Mouse (Mus musculus) myocyte (in vitro differentiated cells): ENCODE data around the gene Rere. TPM values are rescaled to one million over a fixed set of nuclear protein-coding genes. Genes with fewer than 3 reads are reported as not detected.

Experiments
- H3K27me3 ChIP-seq: one replicate; pipeline ENCODE4 v1.6.1; 2011; ENCODE audit not compliant: control insufficient read depth, insufficient read depth, insufficient read length
- H3K36me3 ChIP-seq: one replicate; pipeline ENCODE4 v1.6.1; 2011; ENCODE audit not compliant: control insufficient read depth, insufficient read depth
- H3K4me2 ChIP-seq: one replicate; pipeline ENCODE4 v1.6.1; 2011; ENCODE audit warnings: low read depth, control low read depth
- H3K4me3 ChIP-seq: one replicate; pipeline ENCODE4 v1.5.1; 2011; ENCODE audit warnings: mild to moderate bottlenecking, control low read depth, moderate library complexity
- H3K79me2 ChIP-seq: one replicate; pipeline ENCODE4 v1.6.1; 2011; ENCODE audit not compliant: control insufficient read depth, insufficient read depth
- H3ac ChIP-seq: one replicate; pipeline ENCODE4 v1.6.1; 2011; ENCODE audit not compliant: control insufficient read depth, insufficient read length
- CEBPB ChIP-seq: IDR thresholded peaks from 2 replicates; pipeline ENCODE4 v1.6.1; 2011; ENCODE audit warnings: mild to moderate bottlenecking, moderate library complexity; ENCODE audit not compliant: poor library complexity, insufficient read depth, severe bottlenecking
- E2F4 ChIP-seq: IDR thresholded peaks from one replicate; pipeline ENCODE4 v1.6.1; 2011; ENCODE audit warnings: mild to moderate bottlenecking, control low read depth, moderate library complexity; ENCODE audit not compliant: insufficient read depth
- MAX ChIP-seq: IDR thresholded peaks from one replicate; pipeline ENCODE4 v1.6.1; 2011; ENCODE audit warnings: low read depth, mild to moderate bottlenecking, control low read depth
- MYOD1 ChIP-seq, 3 experiments: IDR thresholded peaks; one replicate each; pipeline ENCODE4 v1.6.1; 2011; ENCODE audit warnings: control low read depth in 2 of 3, low read depth in 2 of 3, mild to moderate bottlenecking in 2 of 3, moderate library complexity in 1 of 3; ENCODE audit not compliant: insufficient read length in 2 of 3, control insufficient read depth in 1 of 3
- MYOG ChIP-seq, 3 experiments: IDR thresholded peaks; one replicate each; pipeline ENCODE4 v1.6.1; 2011; ENCODE audit warnings: control low read depth in 2 of 3, low read depth in 2 of 3, mild to moderate bottlenecking in 2 of 3; ENCODE audit not compliant: insufficient read length in 2 of 3, control insufficient read depth in 1 of 3, insufficient read depth in 1 of 3
- POLR2A ChIP-seq: IDR thresholded peaks from one replicate; pipeline ENCODE4 v1.6.1; 2011; ENCODE audit warnings: low read depth, mild to moderate bottlenecking, control low read depth, moderate library complexity; ENCODE audit not compliant: insufficient read length
- POLR2AphosphoS2 ChIP-seq: IDR thresholded peaks from one replicate; pipeline ENCODE4 v1.6.1; 2011; ENCODE audit warnings: low read depth, control low read depth; ENCODE audit not compliant: insufficient read length
- REST ChIP-seq: IDR thresholded peaks from one replicate; pipeline ENCODE4 v1.6.1; 2011; ENCODE audit warnings: mild to moderate bottlenecking, control low read depth, moderate library complexity; ENCODE audit not compliant: insufficient read depth, insufficient read length
- SRF ChIP-seq: IDR thresholded peaks from one replicate; pipeline ENCODE4 v1.6.1; 2011; ENCODE audit warnings: low read depth; ENCODE audit not compliant: control insufficient read depth, insufficient read length
- TCF12 ChIP-seq: IDR thresholded peaks from one replicate; pipeline ENCODE4 v1.6.1; 2011; ENCODE audit warnings: mild to moderate bottlenecking, control low read depth; ENCODE audit not compliant: poor library complexity, insufficient read depth, severe bottlenecking
- TCF3 ChIP-seq: IDR thresholded peaks from one replicate; pipeline ENCODE4 v1.6.1; 2011; ENCODE audit warnings: low read depth, control low read depth; ENCODE audit not compliant: insufficient read length
- USF1 ChIP-seq: IDR thresholded peaks from one replicate; pipeline ENCODE4 v1.6.1; 2011; ENCODE audit warnings: low read depth, mild to moderate bottlenecking, control low read depth, moderate library complexity
- polyA plus RNA-seq: library from polyadenylated mRNA; unstranded; fragments of >200 nt; fragmentation: generic; extraction: Trizol; gene quantifications from one replicate; pipeline ENCODE4 v1.2.1, GENCODE M21; 2012; ENCODE audit warnings: missing spikeins

Gene Rere
- polyA plus RNA-seq, 1 experiment, result 34.0 TPM

GRCm38 (mm10) chr4:150406821-150407220 is 125.4 kb downstream of the Rere start:
- H3ac ChIP-seq, result no peak overlapping the region
- H3K36me3 ChIP-seq, result peaks cover 23% of the 10 kb centered on the region
- TF ChIP-seq TCF3, result no peak
- TF ChIP-seq CEBPB, result no peak
- TF ChIP-seq MYOG (IDR thresholded peaks at IDR 0.05; ENCODE audit: control insufficient read depth in 1 of 3, insufficient read depth in 1 of 3, insufficient read length in 2 of 3, low read depth in 2 of 3), result no peak
- TF ChIP-seq POLR2A, result no peak
- TF ChIP-seq MAX, result no peak
- no peak for TF ChIP-seq USF1
- no peak for TF ChIP-seq E2F4
- TF ChIP-seq POLR2AphosphoS2, result no peak
- TF ChIP-seq MYOD1 (IDR thresholded peaks at IDR 0.05; ENCODE audit: control insufficient read depth in 1 of 3, insufficient read length in 2 of 3, low read depth in 2 of 3), result no peak
- no peak for TF ChIP-seq TCF12
- TF ChIP-seq REST, result no peak
- no peak for TF ChIP-seq SRF
- no peak overlapping the region for H3K4me2 ChIP-seq
- no peak overlapping the region for H3K4me3 ChIP-seq
- H3K79me2 ChIP-seq, result peaks cover 84% of the 10 kb centered on the region
- H3K27me3 ChIP-seq, result no peaks in the 10 kb centered on the region

DNA sequence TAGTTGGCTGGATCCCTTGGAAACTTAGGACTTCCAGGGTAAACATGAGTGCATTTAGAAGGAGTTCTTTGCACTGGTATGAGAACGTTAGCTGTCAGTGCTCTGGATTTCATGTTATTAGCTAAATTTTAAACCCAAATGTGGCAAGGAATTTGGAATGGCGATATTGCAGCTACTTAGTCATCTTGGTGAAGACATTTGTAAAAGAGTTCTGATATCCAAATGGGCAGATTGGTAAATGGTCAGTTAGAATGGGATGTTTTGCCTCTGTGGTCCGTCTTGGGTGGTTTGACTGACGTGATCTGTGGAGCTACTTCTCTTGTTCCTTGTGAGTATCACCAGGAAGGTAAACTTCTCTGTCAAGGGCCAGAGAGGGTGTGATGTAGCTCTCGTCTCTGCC is 132.8 kb downstream of the Rere start:
- Histone ChIP-seq H3K27me3 (no peaks in the 10 kb centered on the region), H3K79me2 (peaks cover 83% of the 10 kb centered on the region), H3ac (no peak overlapping the region), H3K4me2 (no peak overlapping the region), H3K4me3 (no peak overlapping the region), H3K36me3 (no peaks in the 10 kb centered on the region)
- TF ChIP-seq TCF3 (no peak), TCF12 (no peak), MYOG (IDR thresholded peaks at IDR 0.05; ENCODE audit: control insufficient read depth in 1 of 3, insufficient read depth in 1 of 3, insufficient read length in 2 of 3, low read depth in 2 of 3) (no peak), REST (no peak), CEBPB (no peak), SRF (no peak), POLR2A (no peak), MYOD1 (IDR thresholded peaks at IDR 0.05; ENCODE audit: control insufficient read depth in 1 of 3, insufficient read length in 2 of 3, low read depth in 2 of 3) (no peak), E2F4 (no peak), POLR2AphosphoS2 (no peak), MAX (no peak), USF1 (no peak)

DNA sequence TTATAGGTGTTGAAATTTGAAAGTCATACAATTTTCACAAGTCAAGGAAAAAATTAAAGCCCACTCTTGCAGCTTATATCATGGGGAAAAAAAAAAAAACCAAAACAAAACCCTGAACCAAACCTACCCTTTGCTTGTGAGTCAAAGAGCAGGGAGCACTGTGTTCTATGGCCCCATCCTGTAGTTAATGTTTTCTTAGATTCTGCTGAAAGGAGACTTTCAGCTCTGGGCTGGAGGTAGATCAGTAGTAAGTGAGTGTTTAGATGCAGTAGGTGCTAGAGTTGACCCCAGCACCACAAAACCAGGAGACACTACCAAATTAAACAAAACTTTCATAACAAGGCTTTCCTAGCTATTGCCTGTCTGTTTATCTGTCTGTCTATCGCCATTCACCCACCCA is 133.3 kb downstream of the Rere start:
- no peak for TF ChIP-seq MYOD1 (IDR thresholded peaks at IDR 0.05; ENCODE audit: control insufficient read depth in 1 of 3, insufficient read length in 2 of 3, low read depth in 2 of 3)
- TF ChIP-seq CEBPB, result no peak
- TF ChIP-seq USF1, result no peak
- no peak for TF ChIP-seq TCF12
- TF ChIP-seq MYOG (IDR thresholded peaks at IDR 0.05; ENCODE audit: control insufficient read depth in 1 of 3, insufficient read depth in 1 of 3, insufficient read length in 2 of 3, low read depth in 2 of 3), result no peak
- TF ChIP-seq POLR2AphosphoS2, result no peak
- no peak for TF ChIP-seq E2F4
- no peak for TF ChIP-seq MAX
- TF ChIP-seq SRF, result no peak
- H3K79me2 ChIP-seq, result peaks cover 86% of the 10 kb centered on the region

GRCm38 (mm10) chr4:150415227-150415969 is 134.0 kb downstream of the Rere start:
- Histone ChIP-seq H3K4me2 (no peak overlapping the region), H3ac (no peak overlapping the region), H3K79me2 (peaks cover 80% of the 10 kb centered on the region), H3K27me3 (no peaks in the 10 kb centered on the region), H3K4me3 (no peak overlapping the region), H3K36me3 (no peaks in the 10 kb centered on the region)
- TF ChIP-seq TCF3 (no peak), SRF (no peak), MAX (no peak), MYOG (IDR thresholded peaks at IDR 0.05; ENCODE audit: control insufficient read depth in 1 of 3, insufficient read depth in 1 of 3, insufficient read length in 2 of 3, low read depth in 2 of 3) (no peak), TCF12 (no peak), CEBPB (no peak), REST (no peak), POLR2A (no peak), POLR2AphosphoS2 (no peak), USF1 (no peak), E2F4 (no peak), MYOD1 (IDR thresholded peaks at IDR 0.05; ENCODE audit: control insufficient read depth in 1 of 3, insufficient read length in 2 of 3, low read depth in 2 of 3) (no peak)

More for the DNA sequence above, 133.3 kb downstream of the Rere start:
- Histone ChIP-seq H3K4me3 (no peak overlapping the region), H3K36me3 (no peaks in the 10 kb centered on the region), H3K4me2 (no peak overlapping the region), H3K27me3 (no peaks in the 10 kb centered on the region), H3ac (no peak overlapping the region)
